Mouse (Mus musculus): ENCODE results near the gene Ttc7b.

DNA sequence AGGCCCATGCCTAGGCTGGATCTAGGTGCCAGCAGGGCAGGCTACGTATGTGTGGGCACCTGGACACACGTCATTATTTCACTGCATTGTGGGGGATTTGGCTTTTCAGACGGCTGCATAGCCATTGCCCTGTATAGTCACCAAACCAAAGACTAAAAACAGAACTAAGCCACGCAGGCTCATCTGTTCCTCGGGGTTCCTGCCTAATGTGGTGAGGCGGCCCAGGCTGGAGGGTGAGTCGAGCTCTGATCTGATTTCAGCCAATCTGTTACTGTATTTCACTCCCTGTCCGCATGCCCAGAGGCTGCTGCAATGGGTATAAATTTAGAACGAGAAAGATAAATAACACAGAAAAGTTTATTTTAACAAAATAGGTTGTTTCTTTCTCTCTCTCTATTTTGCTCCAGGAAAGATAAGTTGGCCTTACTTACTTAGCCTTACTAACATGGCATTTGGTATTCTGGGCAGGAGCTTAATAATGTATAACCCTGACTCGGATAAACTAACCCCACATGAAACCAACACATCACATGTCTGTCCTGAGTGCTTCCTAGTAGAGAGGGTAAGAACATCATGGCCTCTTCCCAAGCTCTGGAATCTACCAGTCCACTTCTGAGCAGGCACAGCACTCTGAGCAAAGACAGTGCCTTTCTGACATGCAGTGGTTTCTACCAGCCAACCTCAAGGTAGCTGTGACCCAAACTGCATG is 118.2 kb downstream of the Ttc7b start:
- TF ChIP-seq EP300 (IDR thresholded peaks at IDR 0.05) (no peak), CTCF (IDR thresholded peaks at IDR 0.05) (no peak)
